Mouse (Mus musculus) neural tube, embryonic 15.5 days (tissue): ENCODE measurements at regions not wholly inside any gene's neighbourhood (a gene's known extent, or its start where the extent isn't known, plus 50 kb on each side); places are given as distances from the start of the nearest gene placed in this dataset.

Source experiments
- ATAC-seq: fragments of 200-750 bp; cut with Nextera tagmentation; 2 replicates; pipeline ENCODE4 v1.8.0; 2017; ENCODE audit warnings: mild to moderate bottlenecking, moderate TSS enrichment, moderate library complexity; ENCODE audit not compliant: low FRiP score
- H3K27ac ChIP-seq: fragments of 300-500 bp; sonication (generic); replicated peaks from 2 replicates; pipeline ENCODE4 v1.5.1; 2015; ENCODE audit warnings: mild to moderate bottlenecking, inconsistent platforms
- H3K27me3 ChIP-seq: fragments of 300-500 bp; sonication (generic); replicated peaks from 2 replicates; pipeline ENCODE4 v1.6.1; 2015; ENCODE audit warnings: inconsistent platforms
- H3K36me3 ChIP-seq: fragments of 300-500 bp; sonication (generic); 2 replicates; pipeline ENCODE4 v1.6.1; 2015; ENCODE audit warnings: inconsistent platforms
- H3K4me1 ChIP-seq: fragments of 300-500 bp; sonication (generic); 2 replicates; pipeline ENCODE4 v1.6.1; 2015; ENCODE audit warnings: inconsistent platforms
- H3K4me2 ChIP-seq: fragments of 300-500 bp; sonication (generic); 2 replicates; pipeline ENCODE4 v1.6.1; 2015; ENCODE audit warnings: inconsistent platforms, mild to moderate bottlenecking, moderate library complexity
- H3K4me3 ChIP-seq: fragments of 300-500 bp; sonication (generic); replicated peaks from 2 replicates; pipeline ENCODE4 v1.5.1; 2015; ENCODE audit warnings: mild to moderate bottlenecking, inconsistent platforms
- H3K9ac ChIP-seq: fragments of 300-500 bp; sonication (generic); replicated peaks from 2 replicates; pipeline ENCODE4 v1.6.1; 2015; ENCODE audit warnings: mild to moderate bottlenecking, inconsistent platforms
- H3K9me3 ChIP-seq: fragments of 300-500 bp; sonication (generic); replicated peaks from 2 replicates; pipeline ENCODE4 v1.6.1; 2016; ENCODE audit warnings: inconsistent platforms
- WGBS: fragments of 180-500 bp; shearing (Covaris S2); methylation state at CpG from one replicate; pipeline ENCODE4 v1.1.7; 2015; ENCODE audit warnings: mixed read lengths; 5-methylcytosine and 5-hydroxymethylcytosine counted together

GRCm38 (mm10) chr6:53233777-53234176 lies 53.3 kb upstream of the Creb5 start:
- no peak overlapping the region for H3K4me2 ChIP-seq
- no peaks in the 10 kb centered on the region for H3K27me3 ChIP-seq
- H3K27ac ChIP-seq, result no peak overlapping the region
- WGBS, result 78% methylated on average over 4 of the region's 4 CpGs
- no peaks in the 10 kb centered on the region; the same call in 1 of the 2 replicates for H3K4me1 ChIP-seq
- H3K9me3 ChIP-seq, result no peaks in the 10 kb centered on the region
- H3K4me3 ChIP-seq, result no peak overlapping the region
- H3K36me3 ChIP-seq, result no peaks in the 10 kb centered on the region
- no peak for ATAC-seq
- H3K9ac ChIP-seq, result no peak overlapping the region

- H3K4me3 ChIP-seq, result no peak overlapping the region
- no peaks in the 10 kb centered on the region for H3K36me3 ChIP-seq
- H3K9me3 ChIP-seq, result no peaks in the 10 kb centered on the region
- WGBS, result 45% methylated on average over 5 of the region's 5 CpGs
- H3K27me3 ChIP-seq, result no peaks in the 10 kb centered on the region
- no peak overlapping the region for H3K4me2 ChIP-seq
- no peaks in the 10 kb centered on the region; the same call in 1 of the 2 replicates for H3K4me1 ChIP-seq
- H3K9ac ChIP-seq, result no peak overlapping the region
- H3K27ac ChIP-seq, result no peak overlapping the region
- ATAC-seq, result no peak
Measured at GRCm38 (mm10) chr6:53232616-53233015, 54.5 kb upstream of the Creb5 start.

- no peak overlapping the region for H3K4me3 ChIP-seq
- no peaks in the 10 kb centered on the region for H3K27me3 ChIP-seq
- 30% methylated on average over 6 of the region's 6 CpGs for WGBS
- ATAC-seq, result no peak
- no peak overlapping the region for H3K27ac ChIP-seq
- H3K4me2 ChIP-seq, result no peak overlapping the region
- no peak overlapping the region for H3K9ac ChIP-seq
- H3K9me3 ChIP-seq, result no peaks in the 10 kb centered on the region
- no peaks in the 10 kb centered on the region for H3K36me3 ChIP-seq
- H3K4me1 ChIP-seq, result no peaks in the 10 kb centered on the region; the same call in 1 of the 2 replicates
Measured at GRCm38 (mm10) chr6:53229350-53229749, 57.7 kb upstream of the Creb5 start.

GRCm38 (mm10) chr6:53222104-53222503 lies 65.0 kb upstream of the Creb5 start:
- H3K9me3 ChIP-seq, result no peaks in the 10 kb centered on the region
- H3K4me1 ChIP-seq, result peaks cover 15% of the 10 kb centered on the region
- H3K36me3 ChIP-seq, result no peaks in the 10 kb centered on the region
- H3K27me3 ChIP-seq, result no peaks in the 10 kb centered on the region
- WGBS, result 43% methylated on average over 8 of the region's 8 CpGs
- no peak overlapping the region for H3K9ac ChIP-seq
- H3K27ac ChIP-seq, result no peak overlapping the region
- no peak for ATAC-seq
- no peak overlapping the region for H3K4me3 ChIP-seq
- no peak overlapping the region for H3K4me2 ChIP-seq

GRCm38 (mm10) chr6:53221668-53222005 lies 65.4 kb upstream of the Creb5 start:
- Histone ChIP-seq H3K27me3 (no peaks in the 10 kb centered on the region), H3K4me3 (no peak overlapping the region), H3K36me3 (no peaks in the 10 kb centered on the region), H3K27ac (no peak overlapping the region), H3K9me3 (no peaks in the 10 kb centered on the region), H3K4me1 (peaks cover 15% of the 10 kb centered on the region), H3K9ac (no peak overlapping the region), H3K4me2 (no peak overlapping the region)
- ATAC-seq, result no peak
- WGBS, result 18% methylated on average over 4 of the region's 4 CpGs

- 19% methylated on average over 18 of the region's 18 CpGs for WGBS
- no peaks in the 10 kb centered on the region for H3K27me3 ChIP-seq
- H3K4me2 ChIP-seq, result peak overlapping the region; percentile 20
- no peak overlapping the region for H3K9ac ChIP-seq
- H3K36me3 ChIP-seq, result no peaks in the 10 kb centered on the region
- no peak overlapping the region for H3K4me3 ChIP-seq
- no peak overlapping the region for H3K27ac ChIP-seq
- peak; percentile 66; the same call in 1 of the 2 replicates for ATAC-seq
- peaks cover 15% of the 10 kb centered on the region for H3K4me1 ChIP-seq
- no peaks in the 10 kb centered on the region for H3K9me3 ChIP-seq
Measured at GRCm38 (mm10) chr6:53220784-53221667, 66.0 kb upstream of the Creb5 start.

- ATAC-seq, result no peak
- H3K4me2 ChIP-seq, result no peak overlapping the region
- H3K36me3 ChIP-seq, result no peaks in the 10 kb centered on the region
- H3K9ac ChIP-seq, result no peak overlapping the region
- peaks cover 15% of the 10 kb centered on the region for H3K4me1 ChIP-seq
- H3K27ac ChIP-seq, result no peak overlapping the region
- H3K4me3 ChIP-seq, result no peak overlapping the region
- H3K27me3 ChIP-seq, result no peaks in the 10 kb centered on the region
- WGBS, result 75% methylated on average over 10 of the region's 10 CpGs
- H3K9me3 ChIP-seq, result no peaks in the 10 kb centered on the region
Measured at GRCm38 (mm10) chr6:53218871-53219286, 68.2 kb upstream of the Creb5 start.

- no peak overlapping the region for H3K4me2 ChIP-seq
- no peak overlapping the region for H3K9ac ChIP-seq
- peaks cover 15% of the 10 kb centered on the region for H3K4me1 ChIP-seq
- H3K4me3 ChIP-seq, result no peak overlapping the region
- 63% methylated on average over 10 of the region's 10 CpGs for WGBS
- H3K9me3 ChIP-seq, result no peaks in the 10 kb centered on the region
- no peaks in the 10 kb centered on the region for H3K27me3 ChIP-seq
- no peak for ATAC-seq
- H3K36me3 ChIP-seq, result no peaks in the 10 kb centered on the region
- H3K27ac ChIP-seq, result no peak overlapping the region
Measured at GRCm38 (mm10) chr6:53217234-53218015, 69.6 kb upstream of the Creb5 start.

- H3K36me3 ChIP-seq, result no peaks in the 10 kb centered on the region
- H3K27ac ChIP-seq, result no peak overlapping the region
- WGBS, result 86% methylated on average over 2 of the region's 2 CpGs
- no peak for ATAC-seq
- H3K27me3 ChIP-seq, result no peaks in the 10 kb centered on the region
- peaks cover 18% of the 10 kb centered on the region for H3K4me1 ChIP-seq
- H3K9me3 ChIP-seq, result no peaks in the 10 kb centered on the region
- no peak overlapping the region for H3K4me2 ChIP-seq
- no peak overlapping the region for H3K9ac ChIP-seq
- no peak overlapping the region for H3K4me3 ChIP-seq
Measured at GRCm38 (mm10) chr6:53216715-53217114, 70.4 kb upstream of the Creb5 start.

GRCm38 (mm10) chr6:53211420-53211819 lies 75.7 kb upstream of the Creb5 start:
- Histone ChIP-seq H3K4me3 (no peak overlapping the region), H3K4me1 (peaks cover 11% of the 10 kb centered on the region; the same call in 1 of the 2 replicates), H3K27ac (no peak overlapping the region), H3K9ac (no peak overlapping the region), H3K4me2 (no peak overlapping the region), H3K36me3 (no peaks in the 10 kb centered on the region), H3K27me3 (no peaks in the 10 kb centered on the region), H3K9me3 (no peaks in the 10 kb centered on the region)
- no peak for ATAC-seq
- 41% methylated on average over 3 of the region's 3 CpGs for WGBS

- no peak overlapping the region for H3K27ac ChIP-seq
- H3K4me1 ChIP-seq, result peaks cover 11% of the 10 kb centered on the region; the same call in 1 of the 2 replicates
- no peaks in the 10 kb centered on the region for H3K9me3 ChIP-seq
- no peak for ATAC-seq
- H3K9ac ChIP-seq, result no peak overlapping the region
- H3K4me2 ChIP-seq, result no peak overlapping the region
- H3K4me3 ChIP-seq, result no peak overlapping the region
- H3K27me3 ChIP-seq, result no peaks in the 10 kb centered on the region
- 70% methylated on average over 6 of the region's 6 CpGs for WGBS
- no peaks in the 10 kb centered on the region for H3K36me3 ChIP-seq
Measured at GRCm38 (mm10) chr6:53209398-53209797, 77.7 kb upstream of the Creb5 start.

GRCm38 (mm10) chr6:53208474-53208873 lies 78.6 kb upstream of the Creb5 start:
- Histone ChIP-seq H3K36me3 (no peaks in the 10 kb centered on the region), H3K4me2 (no peak overlapping the region), H3K4me3 (no peak overlapping the region)

More at GRCm38 (mm10) chr6:53208474-53208873, 78.6 kb upstream of the Creb5 start:
- Histone ChIP-seq H3K27ac (no peak overlapping the region), H3K4me1 (peaks cover 11% of the 10 kb centered on the region; the same call in 1 of the 2 replicates), H3K9ac (no peak overlapping the region), H3K9me3 (no peaks in the 10 kb centered on the region), H3K27me3 (no peaks in the 10 kb centered on the region)
- ATAC-seq, result no peak
- WGBS, result 26% methylated on average over 3 of the region's 3 CpGs
